Mouse (Mus musculus): ENCODE measurements around the gene Rab26.

Gene Rab26

GRCm38 (mm10) chr17:24545247-24545646, 11.2 kb upstream of the Rab26 start:
- DNase-seq = no peak

- no peak for DNase-seq
These were observed 10.6 kb upstream of the Rab26 start for GRCm38 (mm10) chr17:24544613-24545012.

GRCm38 (mm10) chr17:24540375-24540774, 6.4 kb upstream of the Rab26 start:
- peak; percentile 42 to 45 for DNase-seq

- DNase-seq = peak; percentile 60 to 61
These were observed 4.9 kb upstream of the Rab26 start for GRCm38 (mm10) chr17:24538950-24539349.

GRCm38 (mm10) chr17:24537536-24537935, 3.5 kb upstream of the Rab26 start:
- DNase-seq = no peak

- no peak for DNase-seq
These were observed 1.3 kb upstream of the Rab26 start for GRCm38 (mm10) chr17:24535300-24535699.

- peak; percentile 81 to 88 for DNase-seq
These were observed 664 bp downstream of the Rab26 start for GRCm38 (mm10) chr17:24533099-24533992.

GRCm38 (mm10) chr17:24532045-24532444, 2.0 kb downstream of the Rab26 start:
- no peak for DNase-seq

- no peak for DNase-seq
These were observed 2.9 kb downstream of the Rab26 start for GRCm38 (mm10) chr17:24531064-24531463.

- DNase-seq = no peak
These were observed 3.5 kb downstream of the Rab26 start for GRCm38 (mm10) chr17:24530361-24531050.

- no peak for DNase-seq
These were observed 4.1 kb downstream of the Rab26 start for GRCm38 (mm10) chr17:24529883-24530282.

- DNase-seq = peak; percentile 53 to 63
These were observed 5.0 kb downstream of the Rab26 start for GRCm38 (mm10) chr17:24529007-24529451.

GRCm38 (mm10) chr17:24528560-24528918, 5.5 kb downstream of the Rab26 start:
- no peak for DNase-seq

GRCm38 (mm10) chr17:24527723-24528559, 6.1 kb downstream of the Rab26 start, which contains the start of gene Traf7:
TSS of gene Traf7 (minus strand) at chr17:24527938.
- peak; percentile 85 to 91 for DNase-seq

- no peak for DNase-seq
These were observed 6.7 kb downstream of the Rab26 start for GRCm38 (mm10) chr17:24527315-24527714.

- no peak for DNase-seq
These were observed 9.3 kb downstream of the Rab26 start for GRCm38 (mm10) chr17:24524734-24525133.

- no peak for DNase-seq
These were observed 13.6 kb downstream of the Rab26 start for GRCm38 (mm10) chr17:24520450-24520849.

- no peak for DNase-seq
These were observed 19.4 kb downstream of the Rab26 start for GRCm38 (mm10) chr17:24514270-24515257.

- DNase-seq = peak in 1 of 2 experiments; percentile 24
These were observed 20.4 kb downstream of the Rab26 start for GRCm38 (mm10) chr17:24513609-24514008.

GRCm38 (mm10) chr17:24507806-24508460, 26.1 kb downstream of the Rab26 start:
- no peak for DNase-seq

- no peak for DNase-seq
These were observed 26.8 kb downstream of the Rab26 start for GRCm38 (mm10) chr17:24507129-24507664.
